Mouse (Mus musculus) right cerebral cortex, postnatal 36 days (tissue): ENCODE measurements around the gene Cwh43.

Source experiments
- DNase-seq, 2 experiments: peaks; one replicate each; pipeline ENCODE4 v3.0.0; 2022; ENCODE audit warnings: low spot score in 2 of 2, mixed read lengths in 1 of 2

Cwh43 gene

GRCm38 (mm10) chr5:73405981-73406722, at the start of gene Cwh43:
Gene Cwh43, plus strand, starts transcription at chr5:73406075.
- DNase-seq: peak; percentile 39 to 55

- no peak for DNase-seq
Observed at GRCm38 (mm10) chr5:73359134-73359751, 46.6 kb upstream of the Cwh43 start.

GRCm38 (mm10) chr5:73359752-73360141, 46.1 kb upstream of the Cwh43 start:
- peak; percentile 84 to 93 for DNase-seq

GRCm38 (mm10) chr5:73360240-73360639, 45.6 kb upstream of the Cwh43 start:
- no peak for DNase-seq

GRCm38 (mm10) chr5:73362338-73362737, 43.5 kb upstream of the Cwh43 start:
- DNase-seq: peak in 1 of 2 experiments; percentile 53

DNA sequence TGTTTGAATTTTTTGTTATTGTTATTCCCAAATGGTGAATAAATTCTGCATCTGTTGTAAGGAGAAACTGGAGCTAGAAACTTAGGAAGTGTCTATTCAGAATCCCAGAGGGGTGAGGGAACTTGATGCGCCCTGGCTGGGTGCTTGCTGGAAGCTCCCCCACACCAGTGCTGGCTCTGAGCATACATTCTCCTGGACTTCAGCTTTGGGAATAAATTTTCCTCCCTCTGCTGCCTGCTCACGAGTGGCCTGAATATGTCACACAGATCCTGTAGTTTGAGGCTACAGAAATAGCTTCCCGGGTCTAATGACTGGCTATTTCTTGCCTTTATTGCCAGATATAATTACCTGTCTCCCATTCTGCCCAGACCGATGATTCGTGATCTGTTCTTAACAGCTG, 43.1 kb upstream of the Cwh43 start:
- peak in 1 of 2 experiments; percentile 37 for DNase-seq

DNA sequence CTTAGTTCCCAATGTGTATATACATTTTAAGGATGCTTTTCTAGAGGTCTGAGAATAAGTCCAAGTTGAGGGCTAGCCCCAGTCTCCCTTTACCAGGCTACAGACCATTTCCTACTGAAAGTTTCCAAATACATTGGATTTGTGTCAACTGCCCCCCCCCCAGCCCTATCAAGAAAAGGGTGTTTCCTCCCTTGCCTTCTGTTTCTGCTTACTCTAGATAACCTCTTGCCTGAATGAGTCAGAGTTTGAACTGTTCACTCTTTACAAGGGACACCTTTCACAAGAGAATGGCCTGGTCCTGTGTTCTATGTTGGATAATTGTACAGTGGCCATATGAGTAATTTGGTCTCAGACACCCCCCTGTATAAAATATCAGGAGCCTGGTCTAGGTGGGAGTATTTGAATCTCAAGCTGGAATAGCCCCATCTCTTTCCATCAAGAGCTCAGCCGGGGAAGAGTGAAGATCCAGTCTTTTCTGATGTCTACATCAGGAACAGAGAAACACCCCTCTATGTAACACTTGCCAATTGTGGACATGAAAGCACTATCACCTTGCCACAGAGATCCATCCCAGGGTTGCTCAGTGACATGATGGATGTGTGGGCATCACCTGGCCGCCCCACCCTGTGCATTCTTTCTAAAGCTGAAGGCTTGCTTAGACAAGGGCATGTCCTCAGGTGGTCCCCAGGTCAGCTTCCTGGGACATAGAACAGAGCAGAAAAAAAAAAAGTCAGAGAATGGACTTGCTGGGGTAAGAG, 41.6 kb upstream of the Cwh43 start:
- DNase-seq: no peak

- DNase-seq: no peak
Observed at GRCm38 (mm10) chr5:73367906-73368305, 38.0 kb upstream of the Cwh43 start.

GRCm38 (mm10) chr5:73368845-73369447, 36.9 kb upstream of the Cwh43 start:
- peak in 1 of 2 experiments; percentile 73 for DNase-seq

DNA sequence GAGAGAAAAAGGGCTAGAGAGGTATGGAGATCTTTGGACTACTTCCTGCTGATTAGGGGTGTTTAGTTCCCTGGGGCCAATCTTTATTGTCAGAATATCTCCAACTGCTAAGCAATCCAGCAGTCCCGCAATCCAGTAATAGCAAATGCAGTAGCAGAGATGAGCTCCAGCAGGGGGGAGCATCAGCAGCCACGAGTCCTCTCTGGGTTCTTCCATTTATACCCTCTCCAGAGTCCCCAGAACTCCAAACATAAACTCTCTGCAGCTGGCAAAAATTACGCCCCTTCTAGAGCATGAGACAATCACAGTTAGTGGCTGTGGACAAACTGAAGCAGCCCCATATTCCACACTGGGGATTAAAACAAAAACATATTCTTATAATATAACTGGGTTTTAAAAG, 36.1 kb upstream of the Cwh43 start:
- no peak for DNase-seq

DNA sequence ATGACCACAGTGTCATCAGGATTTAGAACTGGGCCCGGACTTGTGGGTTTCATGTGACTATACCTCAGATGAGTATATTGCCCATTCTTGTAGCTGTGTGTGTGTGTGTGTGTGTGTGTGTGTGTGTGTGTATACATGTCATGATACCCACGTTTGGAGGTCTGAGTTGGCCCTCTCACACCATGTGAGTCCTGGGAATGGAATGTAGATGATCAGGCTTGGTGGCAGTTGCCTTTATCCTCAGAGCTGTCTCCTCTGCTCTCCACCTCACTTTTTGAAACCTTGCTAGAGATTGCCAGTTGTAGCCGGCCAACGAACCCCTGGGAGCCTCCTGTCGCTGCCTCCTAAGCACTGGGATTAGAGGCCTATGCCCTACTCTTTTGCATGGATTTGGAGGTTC, 33.3 kb upstream of the Cwh43 start:
- no peak for DNase-seq

- no peak for DNase-seq
Observed at GRCm38 (mm10) chr5:73373184-73373583, 32.7 kb upstream of the Cwh43 start.

GRCm38 (mm10) chr5:73376041-73376440, 29.8 kb upstream of the Cwh43 start:
- DNase-seq: no peak

DNA sequence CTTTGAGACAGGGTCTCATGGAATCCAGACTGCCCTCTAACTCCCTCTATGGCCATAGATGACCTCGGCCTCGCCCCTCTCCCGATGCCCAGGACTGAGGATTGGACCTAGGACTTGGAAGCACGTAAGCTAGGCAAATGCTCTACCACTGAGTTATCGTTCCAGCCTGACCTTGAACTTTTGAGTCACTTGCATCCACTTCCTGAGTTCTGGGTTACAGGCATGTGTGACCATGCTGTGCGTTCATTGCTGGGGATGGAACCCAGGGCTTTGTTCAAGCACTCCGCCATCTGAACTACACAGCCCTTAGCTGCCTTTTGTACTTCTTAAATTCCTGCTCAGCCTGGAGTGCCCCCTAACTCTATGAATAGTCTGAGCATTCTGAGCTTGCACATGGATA, 29.4 kb upstream of the Cwh43 start:
- no peak for DNase-seq

GRCm38 (mm10) chr5:73379908-73380307, 26.0 kb upstream of the Cwh43 start:
- peak; percentile 80 to 81 for DNase-seq

- DNase-seq: no peak
Observed at GRCm38 (mm10) chr5:73380829-73381228, 25.0 kb upstream of the Cwh43 start.

DNA sequence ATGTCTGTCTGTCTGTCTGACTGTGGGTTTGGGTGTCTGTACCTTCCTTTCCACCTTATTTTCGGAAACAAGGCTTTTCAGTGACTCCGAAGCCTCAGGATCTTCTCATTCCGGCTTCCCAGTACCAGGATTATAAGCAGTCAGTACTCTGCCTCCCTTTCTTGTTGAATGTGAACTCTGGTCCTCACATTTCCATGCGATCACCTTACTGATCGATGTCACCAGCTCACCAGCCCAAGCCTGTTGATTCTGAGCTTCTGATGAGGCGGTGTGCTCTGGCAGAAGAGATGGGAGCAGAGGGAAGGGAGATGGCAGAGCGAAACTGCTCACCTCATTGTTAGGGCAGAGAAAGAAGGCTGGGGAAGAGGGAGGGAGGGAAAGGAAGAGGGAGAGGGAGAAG, 24.4 kb upstream of the Cwh43 start:
- DNase-seq: no peak

GRCm38 (mm10) chr5:73381976-73382540, 23.8 kb upstream of the Cwh43 start:
- DNase-seq: no peak

DNA sequence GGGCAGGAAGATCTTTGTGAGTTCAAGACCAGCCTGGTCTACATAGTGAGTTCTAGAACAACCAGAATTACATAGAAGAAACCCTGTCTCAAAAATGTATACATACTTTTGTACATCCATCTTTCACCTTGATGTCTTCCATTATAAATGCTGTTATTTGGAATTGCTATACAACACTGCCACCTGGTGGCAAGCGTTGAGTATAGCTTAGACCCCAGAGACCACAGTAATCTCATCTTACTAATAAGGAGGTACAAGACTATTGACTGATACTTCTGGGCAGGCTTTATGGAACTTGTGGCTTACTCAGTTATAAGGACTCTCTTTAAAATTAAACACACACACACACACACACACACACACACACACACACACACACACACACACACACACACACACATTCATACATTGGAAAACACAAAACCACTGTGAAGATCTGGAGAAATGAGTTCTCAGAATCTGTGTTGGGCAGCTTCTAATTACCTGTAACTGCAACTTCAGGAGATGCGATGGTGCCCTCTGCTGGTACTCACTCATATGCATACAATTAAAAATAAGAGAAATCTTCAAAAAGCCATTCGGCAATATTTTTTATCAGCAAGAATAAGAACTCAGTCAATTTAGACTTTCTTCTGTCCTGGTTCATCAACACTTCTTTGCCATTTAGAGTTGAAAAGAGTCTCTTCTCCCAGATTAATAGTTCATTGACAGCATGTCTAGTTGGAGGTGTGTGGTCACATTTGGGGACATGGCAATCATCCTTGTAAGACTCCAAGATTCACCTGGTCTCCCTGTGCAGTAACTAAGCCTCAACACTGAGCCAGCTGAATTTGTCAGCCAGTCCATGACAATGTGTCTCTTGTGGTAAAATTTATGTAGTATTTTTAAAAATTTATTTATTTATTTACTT, 22.9 kb upstream of the Cwh43 start:
- peak in 1 of 2 experiments; percentile 50 for DNase-seq

DNA sequence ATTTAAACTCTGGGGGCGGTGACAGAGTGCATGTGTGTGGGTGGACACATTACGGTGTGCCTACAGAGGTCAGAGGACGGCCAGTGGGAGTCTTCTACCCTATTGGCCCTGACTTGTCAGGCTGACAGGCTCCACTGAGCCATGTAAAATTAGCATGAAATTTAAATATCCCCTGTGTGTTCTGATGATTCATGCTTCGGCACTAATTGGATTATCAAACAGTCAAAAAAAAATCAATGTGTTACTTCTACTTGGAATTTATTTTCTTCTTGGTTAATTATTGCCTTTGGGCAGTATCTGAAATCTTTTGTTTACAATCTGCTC, 22.3 kb upstream of the Cwh43 start:
- DNase-seq: no peak

DNA sequence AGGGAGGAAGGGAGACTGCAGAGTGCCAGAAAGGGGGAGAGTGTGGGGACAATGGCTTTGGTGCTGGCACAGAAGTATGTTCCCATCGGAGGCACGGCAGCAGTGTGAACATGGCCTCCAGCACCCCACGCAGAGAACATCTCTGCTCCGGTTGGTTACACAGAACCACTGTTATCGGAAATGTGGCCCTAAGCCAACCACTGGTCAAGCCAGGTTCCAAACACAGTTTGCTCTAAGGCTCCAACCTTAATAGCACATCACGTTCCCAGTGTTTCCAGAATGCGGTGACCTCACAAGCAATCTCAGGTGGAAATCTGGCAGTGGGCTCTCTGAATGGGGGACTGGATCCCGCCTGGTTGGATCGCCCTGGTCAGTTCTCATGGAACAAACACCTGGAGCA, 12.8 kb upstream of the Cwh43 start:
- no peak for DNase-seq
